8 mouse cellular contexts compared by ENCODE assay signal in genomic region chr10:97479004-97479766, GRCm38 (mm10). TPM values are rescaled to one million over a fixed set of nuclear protein-coding genes. Genes with fewer than 3 reads are reported as not detected.
DNase-seq lines count a peak whose midpoint lies in the region; ATAC-seq and TF ChIP-seq lines count a peak whose summit lies in the region.

Gene Dcn, plus strand, starts transcription at chr10:97479609.

- no peak within 1 kb of the TSS for H3K27ac ChIP-seq in hindbrain, postnatal 0 days
- peak within 1 kb of the TSS; percentile 45 for H3K27ac ChIP-seq in limb, embryonic 11.5 days (replicated peaks; ENCODE audit: low read depth, low read length)
- no peak within 1 kb of the TSS for H3K27ac ChIP-seq in midbrain, postnatal 0 days (ENCODE audit: low read depth, low read length)

- peak within 1 kb of the TSS; percentile 31 for H3K4me2 ChIP-seq in hindbrain, postnatal 0 days (ENCODE audit: low read depth, low read length)
- H3K4me2 ChIP-seq in limb, embryonic 11.5 days (ENCODE audit: low read depth, severe bottlenecking), result peak within 1 kb of the TSS; percentile 31; the same call in 1 of the 2 replicates
- peak within 1 kb of the TSS; percentile 20; the same call in 1 of the 2 replicates for H3K4me2 ChIP-seq in midbrain, postnatal 0 days (ENCODE audit: low read depth, low read length, poor library complexity, severe bottlenecking)

- TF ChIP-seq POLR2A in brain, embryonic 14.5 days (IDR thresholded peaks at IDR 0.05; ENCODE audit: borderline replicate concordance, extremely low read depth, insufficient read depth, insufficient read length, poor library complexity, severe bottlenecking), result no peak

- 8% methylated on average over 7 of the region's 7 CpGs for WGBS in hindbrain, postnatal 0 days
- 8% methylated on average over 7 of the region's 7 CpGs for WGBS in limb, embryonic 11.5 days
- 11% methylated on average over 7 of the region's 7 CpGs for WGBS in midbrain, postnatal 0 days

- H3K9me3 ChIP-seq in hindbrain, postnatal 0 days (ENCODE audit: low read length), result no peaks in the 10 kb centered on the region
- no peaks in the 10 kb centered on the region for H3K9me3 ChIP-seq in limb, embryonic 11.5 days (ENCODE audit: control insufficient read depth, low read length)
- no peaks in the 10 kb centered on the region for H3K9me3 ChIP-seq in midbrain, postnatal 0 days (ENCODE audit: low read length)

- TF ChIP-seq CTCF in brain, embryonic 14.5 days (IDR thresholded peaks at IDR 0.05; ENCODE audit: borderline replicate concordance, extremely low read depth, insufficient read depth, insufficient read length), result no peak
- no peak for TF ChIP-seq CTCF in hindbrain, postnatal 0 days (IDR thresholded peaks at IDR 0.05; ENCODE audit: low read depth)
- no peak for TF ChIP-seq CTCF in midbrain, postnatal 0 days (IDR thresholded peaks at IDR 0.05)

- no peak for ATAC-seq in hindbrain, postnatal 0 days
- peak; percentile 86 for ATAC-seq in limb, embryonic 11.5 days (ENCODE audit: insufficient number of reproducible peaks, low FRiP score, low TSS enrichment, low read depth)
- ATAC-seq in midbrain, postnatal 0 days (ENCODE audit: low FRiP score), result no peak
- no peak for ATAC-seq in inflammation-experienced regulatory T-cells, adult 6 months

- no peak within 1 kb of the TSS for H3K4me3 ChIP-seq in hindbrain, postnatal 0 days (ENCODE audit: low read length)
- no peak within 1 kb of the TSS for H3K4me3 ChIP-seq in limb, embryonic 11.5 days (ENCODE audit: low read depth, low read length)
- no peak within 1 kb of the TSS for H3K4me3 ChIP-seq in midbrain, postnatal 0 days (ENCODE audit: low read depth, low read length)

- H3K36me3 ChIP-seq in hindbrain, postnatal 0 days (ENCODE audit: insufficient read depth, low read length), result no peaks in the 10 kb centered on the region
- H3K36me3 ChIP-seq in limb, embryonic 11.5 days (ENCODE audit: control insufficient read depth, insufficient read depth, low read length), result no peaks in the 10 kb centered on the region
- no peaks in the 10 kb centered on the region for H3K36me3 ChIP-seq in midbrain, postnatal 0 days (ENCODE audit: insufficient read depth, low read length)

- no peak within 1 kb of the TSS for H3K9ac ChIP-seq in hindbrain, postnatal 0 days (replicated peaks; ENCODE audit: low read length)
- no peak within 1 kb of the TSS for H3K9ac ChIP-seq in limb, embryonic 11.5 days (ENCODE audit: low read length)
- no peak within 1 kb of the TSS for H3K9ac ChIP-seq in midbrain, postnatal 0 days (replicated peaks; ENCODE audit: low read length, poor library complexity, severe bottlenecking)

- peak; percentile 9 for DNase-seq in ZHBTc4 (ENCODE audit: low read depth, low spot score)
- DNase-seq in brain, embryonic 14.5 days (ENCODE audit: low read depth), result peak; percentile 74
- DNase-seq in gastrocnemius, postnatal 25 days, result peak; percentile 55
- no peak for DNase-seq in hindbrain, postnatal 0 days (ENCODE audit: low spot score)
- peak; percentile 56 for DNase-seq in limb, embryonic 11.5 days (ENCODE audit: low spot score)
- DNase-seq in midbrain, postnatal 0 days (ENCODE audit: low spot score), result no peak
- DNase-seq in yolk sac, embryonic 10.5 days (ENCODE audit: low spot score), result no peak

- H3K27me3 ChIP-seq in hindbrain, postnatal 0 days (ENCODE audit: insufficient read depth, low read length), result no peaks in the 10 kb centered on the region
- no peaks in the 10 kb centered on the region for H3K27me3 ChIP-seq in limb, embryonic 11.5 days (ENCODE audit: control insufficient read depth, insufficient read depth, low read length)
- H3K27me3 ChIP-seq in midbrain, postnatal 0 days (ENCODE audit: insufficient read depth, low read length), result no peaks in the 10 kb centered on the region

- no peaks in the 10 kb centered on the region for H3K4me1 ChIP-seq in hindbrain, postnatal 0 days (ENCODE audit: insufficient read depth, low read length)
- peaks cover 11% of the 10 kb centered on the region; the same call in 1 of the 2 replicates for H3K4me1 ChIP-seq in limb, embryonic 11.5 days (ENCODE audit: control insufficient read depth, insufficient read depth, low read length)
- H3K4me1 ChIP-seq in midbrain, postnatal 0 days (ENCODE audit: insufficient read depth, low read length), result peaks cover 3% of the 10 kb centered on the region; the same call in 1 of the 2 replicates

RNA-seq across cellular contexts. Expression of gene Dcn, which starts in this region (rescaled TPM):
- 67.6 and 78.7 TPM in 2 replicates for polyA plus RNA-seq in brain, embryonic 14.5 days (2012; rRNA removed)
- total RNA-seq in gastrocnemius, postnatal 25 days (2021), result 100 to 1,000 TPM; 257 to 303 TPM
- 46.8 and 47.8 TPM in 2 replicates for total RNA-seq in hindbrain, postnatal 0 days (2014; rRNA removed)
- 73.9 and 76.2 TPM in 2 replicates for polyA plus RNA-seq in hindbrain, postnatal 0 days (2015; fragmentation: Nextera tagmentation; extraction: Ambion mirVana)
- 12.8 and 13.3 TPM in 2 replicates for polyA plus RNA-seq in limb, embryonic 11.5 days (2014; fragmentation: Nextera tagmentation; extraction: Ambion mirVana)
- total RNA-seq in midbrain, postnatal 0 days (2014; rRNA removed), result 52.2 and 56.7 TPM in 2 replicates
- 52.2 and 57.3 TPM in 2 replicates for polyA plus RNA-seq in midbrain, postnatal 0 days (2015; fragmentation: Nextera tagmentation; extraction: Ambion mirVana)
- polyA plus RNA-seq in inflammation-experienced regulatory T-cells, adult 6 months (2017; shearing (Covaris generic)), result not detected

Comparison
In these comparisons a context has a peak if more than half of its experiments do, and no peak if none do; other contexts are left out.
1. RNA of gene Dcn (polyA plus RNA-seq): 67.6 to 78.7 TPM in brain, embryonic 14.5 days, 73.9 to 76.2 TPM in hindbrain, postnatal 0 days, 52.2 to 57.3 TPM in midbrain, postnatal 0 days and 12.8 to 13.3 TPM in limb, embryonic 11.5 days; not detected in inflammation-experienced regulatory T-cells, adult 6 months; every median in the first group is over 10 times any median in the second.
2. DNase-seq: peak in ZHBTc4 (single experiment), brain, embryonic 14.5 days (single experiment), gastrocnemius, postnatal 25 days (single experiment) and limb, embryonic 11.5 days (single experiment); none in hindbrain, postnatal 0 days (single experiment), midbrain, postnatal 0 days (single experiment) and yolk sac, embryonic 10.5 days (single experiment).
3. Peak in every context shown above with its lines, with median percentiles within 50 percentile points of each other: H3K4me2 ChIP-seq.